Mouse (Mus musculus) ES-Bruce4 (cell line): ENCODE data around the gene Mlec.

ENCODE experiments used
- EP300 ChIP-seq: IDR thresholded peaks from 2 replicates; pipeline ENCODE4 v1.6.1; 2011; ENCODE audit warnings: low read depth, low read length; ENCODE audit not compliant: insufficient read depth
- POLR2A ChIP-seq: IDR thresholded peaks from one replicate; pipeline ENCODE4 v1.8.1; 2011; ENCODE audit warnings: low read length; ENCODE audit not compliant: insufficient read depth

- TF ChIP-seq POLR2A (no peak), EP300 (no peak)
Measured at GRCm38 (mm10) chr5:115207244-115207643, 49.3 kb upstream of the Mlec start.
